Mouse (Mus musculus) bone marrow macrophage, adult 2 months (primary cell): Measurements from ENCODE around the gene B3galt1. TPM values are rescaled to one million over a fixed set of nuclear protein-coding genes. Genes with fewer than 3 reads are reported as not detected.

Experiments used
- H3K27ac ChIP-seq: 2 replicates; pipeline ENCODE4 v1.5.1; 2012; ENCODE audit warnings: low read depth, low read length; ENCODE audit not compliant: insufficient read depth
- H3K4me1 ChIP-seq: 2 replicates; pipeline ENCODE4 v1.6.1; 2012; ENCODE audit warnings: low read length; ENCODE audit not compliant: control insufficient read depth, insufficient read depth
- H3K4me3 ChIP-seq: 2 replicates; pipeline ENCODE4 v1.5.1; 2012; ENCODE audit warnings: mild to moderate bottlenecking, low read length, moderate library complexity; ENCODE audit not compliant: insufficient read depth
- CTCF ChIP-seq: IDR thresholded peaks from 2 replicates; pipeline ENCODE4 v1.5.1; 2012; ENCODE audit warnings: low read depth, mild to moderate bottlenecking, low read length, moderate library complexity
- POLR2A ChIP-seq: IDR thresholded peaks from 2 replicates; pipeline ENCODE4 v1.6.1; 2012; ENCODE audit warnings: mild to moderate bottlenecking, low read depth, low read length, borderline replicate concordance
- polyA plus RNA-seq: library from polyadenylated mRNA; stranded (reverse); fragments of >200 nt; gene quantifications from 2 replicates; pipeline ENCODE4 v1.2.4, GENCODE M21; 2012; ENCODE audit not compliant: missing spikeins, insufficient read depth, insufficient read length

Gene B3galt1
- polyA plus RNA-seq, 1 experiment, result not detected

- TF ChIP-seq CTCF, result no peak
- TF ChIP-seq POLR2A, result no peak
- no peak overlapping the region for H3K4me3 ChIP-seq
- no peak overlapping the region for H3K27ac ChIP-seq
- H3K4me1 ChIP-seq, result no peaks in the 10 kb centered on the region
Measured at GRCm38 (mm10) chr2:67976488-67976887, 410.8 kb downstream of the B3galt1 start.

GRCm38 (mm10) chr2:67977620-67978262 lies 412.1 kb downstream of the B3galt1 start:
- H3K27ac ChIP-seq, result no peak overlapping the region
- H3K4me3 ChIP-seq, result no peak overlapping the region
- no peaks in the 10 kb centered on the region for H3K4me1 ChIP-seq
- TF ChIP-seq POLR2A (no peak), CTCF (no peak)

DNA sequence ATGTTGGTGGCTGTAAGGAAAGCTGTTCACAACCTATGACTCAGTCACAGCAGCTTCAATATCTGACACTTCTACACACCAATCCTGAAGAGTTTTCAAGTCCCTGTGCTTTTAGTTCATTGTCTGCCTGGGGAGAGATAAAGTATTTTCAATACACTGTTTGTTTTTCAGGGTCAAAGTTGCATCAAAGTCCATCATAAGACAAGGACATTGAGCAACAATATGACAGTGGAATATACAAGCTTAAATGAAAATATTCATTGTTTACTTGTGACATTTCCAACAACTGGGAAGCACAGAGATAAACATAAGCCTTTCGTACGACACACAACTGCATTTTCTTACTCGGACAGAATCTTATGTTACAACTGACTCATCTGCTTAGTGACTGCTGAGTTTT lies 417.9 kb downstream of the B3galt1 start:
- H3K4me3 ChIP-seq, result no peak overlapping the region
- TF ChIP-seq CTCF (no peak), POLR2A (no peak)
- no peaks in the 10 kb centered on the region for H3K4me1 ChIP-seq
- H3K27ac ChIP-seq, result no peak overlapping the region

DNA sequence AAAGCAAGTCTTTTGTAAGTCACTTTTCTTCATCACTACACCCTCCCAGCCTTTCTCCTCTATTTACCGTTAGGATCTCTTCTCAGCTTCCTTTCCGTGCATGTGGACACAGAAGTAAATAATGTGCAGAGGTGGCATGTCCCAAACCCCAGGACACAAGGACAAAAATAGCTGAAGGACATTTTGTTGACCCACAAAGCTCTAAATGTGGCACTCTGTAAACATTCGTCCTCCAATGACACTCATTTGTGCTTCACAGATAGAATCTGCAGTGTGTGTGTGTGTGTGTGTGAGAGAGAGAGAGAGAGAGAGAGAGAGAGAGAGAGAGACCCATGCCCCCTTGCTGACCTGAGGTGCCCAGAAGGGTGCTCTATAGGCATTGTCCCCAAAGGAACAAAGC lies 419.5 kb downstream of the B3galt1 start:
- H3K4me1 ChIP-seq, result no peaks in the 10 kb centered on the region
- TF ChIP-seq POLR2A (no peak), CTCF (no peak)
- H3K27ac ChIP-seq, result no peak overlapping the region
- H3K4me3 ChIP-seq, result no peak overlapping the region

GRCm38 (mm10) chr2:67993421-67993820 lies 427.8 kb downstream of the B3galt1 start:
- Histone ChIP-seq H3K4me3 (no peak overlapping the region), H3K27ac (no peak overlapping the region), H3K4me1 (no peaks in the 10 kb centered on the region)
- TF ChIP-seq POLR2A (no peak), CTCF (no peak)

DNA sequence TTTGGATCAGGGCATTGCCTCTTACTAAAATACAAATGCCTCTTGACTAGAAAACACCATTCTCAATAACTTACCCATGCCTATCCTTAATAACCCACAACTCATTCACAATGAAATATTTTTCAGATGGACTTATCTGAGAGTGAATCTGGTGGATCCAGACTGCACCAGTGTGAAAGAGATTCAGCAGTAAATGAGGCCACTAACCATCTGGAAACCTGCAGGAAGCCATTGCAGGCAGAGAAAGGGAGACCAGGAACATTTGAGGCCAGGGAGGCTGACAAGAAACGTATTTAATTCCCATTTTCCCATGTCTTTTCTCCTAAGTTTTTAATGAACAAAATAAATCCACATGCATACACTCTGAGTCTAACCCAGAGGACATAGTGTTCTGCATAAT lies 437.4 kb downstream of the B3galt1 start:
- Histone ChIP-seq H3K27ac (no peak overlapping the region), H3K4me3 (no peak overlapping the region), H3K4me1 (no peaks in the 10 kb centered on the region)
- no peak for TF ChIP-seq CTCF
- TF ChIP-seq POLR2A, result no peak

DNA sequence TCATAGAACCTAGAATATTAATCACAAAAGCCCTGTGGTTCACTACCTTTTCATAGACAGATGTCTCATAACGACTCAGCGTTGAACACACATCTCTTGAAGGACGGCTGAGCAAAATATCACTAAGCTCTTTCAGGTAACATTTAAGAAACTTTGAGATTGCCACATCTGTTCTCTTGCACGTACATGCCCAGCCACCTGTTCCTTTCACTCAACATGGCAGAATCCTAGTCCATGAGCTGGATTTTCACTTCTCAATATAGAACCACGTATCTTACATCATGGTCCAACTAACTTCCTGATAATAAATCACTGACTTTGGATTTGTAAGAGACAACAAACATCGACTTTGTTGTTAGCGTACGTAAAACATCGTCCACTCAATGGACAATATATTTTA lies 439.5 kb downstream of the B3galt1 start:
- no peaks in the 10 kb centered on the region for H3K4me1 ChIP-seq
- no peak overlapping the region for H3K27ac ChIP-seq
- no peak for TF ChIP-seq POLR2A
- TF ChIP-seq CTCF, result no peak
- H3K4me3 ChIP-seq, result no peak overlapping the region

GRCm38 (mm10) chr2:68005711-68006110 lies 440.0 kb downstream of the B3galt1 start:
- H3K4me3 ChIP-seq, result no peak overlapping the region
- H3K4me1 ChIP-seq, result no peaks in the 10 kb centered on the region
- no peak overlapping the region for H3K27ac ChIP-seq
- TF ChIP-seq POLR2A (no peak), CTCF (no peak)

DNA sequence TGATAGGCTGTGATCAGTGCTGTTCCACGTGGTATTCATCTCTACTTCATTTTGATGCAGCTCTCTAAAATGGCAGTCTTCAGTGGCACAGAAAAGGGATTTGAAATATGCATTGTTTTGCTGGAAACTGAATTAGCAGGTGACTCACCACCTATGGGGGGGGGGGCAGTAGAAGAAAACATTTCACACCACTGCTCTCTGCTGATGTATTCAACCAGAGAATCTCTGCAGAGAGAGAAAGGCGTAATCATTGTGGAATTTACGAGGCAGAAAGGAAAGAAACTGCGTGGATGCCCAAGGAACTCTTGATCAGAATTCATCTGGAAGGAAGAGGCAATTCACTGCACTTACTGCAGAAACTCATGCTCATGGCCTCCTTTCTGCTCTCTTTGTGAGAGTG lies 445.7 kb downstream of the B3galt1 start:
- TF ChIP-seq CTCF (no peak), POLR2A (no peak)
- Histone ChIP-seq H3K27ac (no peak overlapping the region), H3K4me1 (no peaks in the 10 kb centered on the region), H3K4me3 (no peak overlapping the region)

DNA sequence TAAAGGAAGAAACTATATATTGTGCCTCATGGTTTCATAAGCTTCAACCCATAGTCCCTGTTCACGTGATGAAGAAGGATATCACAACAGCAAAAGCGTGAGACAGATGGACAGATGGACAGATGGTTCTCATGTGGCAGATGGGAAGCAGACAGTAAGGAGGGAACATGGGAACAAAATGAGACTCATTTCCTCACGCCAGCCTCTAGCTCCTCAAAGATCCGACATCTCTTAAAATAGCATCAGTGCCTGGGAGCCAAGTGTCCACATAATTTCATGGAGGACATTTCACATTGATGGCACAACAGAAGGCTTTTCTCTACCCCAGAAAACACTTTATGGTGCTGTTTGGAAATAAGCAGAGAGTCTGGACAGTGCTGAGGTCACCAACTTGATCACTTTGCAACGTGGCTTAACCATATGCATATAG lies 454.6 kb downstream of the B3galt1 start:
- no peak overlapping the region for H3K27ac ChIP-seq
- no peaks in the 10 kb centered on the region for H3K4me1 ChIP-seq
- TF ChIP-seq POLR2A (no peak), CTCF (no peak)

More for the DNA sequence above, 454.6 kb downstream of the B3galt1 start:
- H3K4me3 ChIP-seq, result no peak overlapping the region
